Mouse (Mus musculus): Measurements from ENCODE around the gene Selenom. TPM values are rescaled to one million over a fixed set of nuclear protein-coding genes. Genes with fewer than 3 reads are reported as not detected.

Selenom gene
- polyA plus RNA-seq, 1 experiment = 243 TPM

- Histone ChIP-seq H3K4me3 (ENCODE audit: insufficient read depth, low read length) (no peak overlapping the region), H3K4me1 (ENCODE audit: control insufficient read depth, insufficient read depth, low read length) (no peaks in the 10 kb centered on the region), H3K27ac (ENCODE audit: insufficient read depth, low read length) (no peak overlapping the region)
- no peak for TF ChIP-seq POLR2A (IDR thresholded peaks at IDR 0.05; ENCODE audit: extremely low read depth, insufficient read depth, low read length)
- TF ChIP-seq CTCF (IDR thresholded peaks at IDR 0.05; ENCODE audit: extremely low read depth, insufficient read depth, low read length) = no peak
These were observed 12.7 kb downstream of the Selenom start for GRCm38 (mm10) chr11:3526979-3527738.

GRCm38 (mm10) chr11:3527766-3528165 lies 13.3 kb downstream of the Selenom start:
- H3K4me3 ChIP-seq (ENCODE audit: insufficient read depth, low read length) = no peak overlapping the region
- no peak for TF ChIP-seq POLR2A (IDR thresholded peaks at IDR 0.05; ENCODE audit: extremely low read depth, insufficient read depth, low read length)
- no peak for TF ChIP-seq CTCF (IDR thresholded peaks at IDR 0.05; ENCODE audit: extremely low read depth, insufficient read depth, low read length)
- no peak overlapping the region for H3K27ac ChIP-seq (ENCODE audit: insufficient read depth, low read length)
- H3K4me1 ChIP-seq (ENCODE audit: control insufficient read depth, insufficient read depth, low read length) = no peaks in the 10 kb centered on the region

- no peaks in the 10 kb centered on the region for H3K4me1 ChIP-seq (ENCODE audit: control insufficient read depth, insufficient read depth, low read length)
- H3K4me3 ChIP-seq (ENCODE audit: insufficient read depth, low read length) = no peak overlapping the region
- H3K27ac ChIP-seq (ENCODE audit: insufficient read depth, low read length) = no peak overlapping the region
- TF ChIP-seq CTCF (IDR thresholded peaks at IDR 0.05; ENCODE audit: extremely low read depth, insufficient read depth, low read length) (no peak), POLR2A (IDR thresholded peaks at IDR 0.05; ENCODE audit: extremely low read depth, insufficient read depth, low read length) (no peak)
These were observed 13.7 kb downstream of the Selenom start for GRCm38 (mm10) chr11:3528208-3528607.

GRCm38 (mm10) chr11:3529476-3530252 lies 15.2 kb downstream of the Selenom start:
- Histone ChIP-seq H3K4me3 (ENCODE audit: insufficient read depth, low read length) (no peak overlapping the region), H3K27ac (ENCODE audit: insufficient read depth, low read length) (no peak overlapping the region), H3K4me1 (ENCODE audit: control insufficient read depth, insufficient read depth, low read length) (no peaks in the 10 kb centered on the region)
- TF ChIP-seq POLR2A (IDR thresholded peaks at IDR 0.05; ENCODE audit: extremely low read depth, insufficient read depth, low read length) = no peak
- TF ChIP-seq CTCF (IDR thresholded peaks at IDR 0.05; ENCODE audit: extremely low read depth, insufficient read depth, low read length) = no peak

GRCm38 (mm10) chr11:3530731-3531130 lies 16.2 kb downstream of the Selenom start:
- no peak for TF ChIP-seq POLR2A (IDR thresholded peaks at IDR 0.05; ENCODE audit: extremely low read depth, insufficient read depth, low read length)
- no peak for TF ChIP-seq CTCF (IDR thresholded peaks at IDR 0.05; ENCODE audit: extremely low read depth, insufficient read depth, low read length)
- Histone ChIP-seq H3K4me3 (ENCODE audit: insufficient read depth, low read length) (no peak overlapping the region), H3K27ac (ENCODE audit: insufficient read depth, low read length) (no peak overlapping the region), H3K4me1 (ENCODE audit: control insufficient read depth, insufficient read depth, low read length) (no peaks in the 10 kb centered on the region)

GRCm38 (mm10) chr11:3531634-3532033 lies 17.1 kb downstream of the Selenom start:
- no peaks in the 10 kb centered on the region for H3K4me1 ChIP-seq (ENCODE audit: control insufficient read depth, insufficient read depth, low read length)
- TF ChIP-seq POLR2A (IDR thresholded peaks at IDR 0.05; ENCODE audit: extremely low read depth, insufficient read depth, low read length) (no peak), CTCF (IDR thresholded peaks at IDR 0.05; ENCODE audit: extremely low read depth, insufficient read depth, low read length) (peak; percentile 65)
- no peak overlapping the region for H3K4me3 ChIP-seq (ENCODE audit: insufficient read depth, low read length)
- H3K27ac ChIP-seq (ENCODE audit: insufficient read depth, low read length) = no peak overlapping the region

- TF ChIP-seq POLR2A (IDR thresholded peaks at IDR 0.05; ENCODE audit: extremely low read depth, insufficient read depth, low read length) = no peak
- TF ChIP-seq CTCF (IDR thresholded peaks at IDR 0.05; ENCODE audit: extremely low read depth, insufficient read depth, low read length) = no peak
These were observed 17.8 kb downstream of the Selenom start for GRCm38 (mm10) chr11:3532101-3532931.

GRCm38 (mm10) chr11:3533406-3533932 lies 19.0 kb downstream of the Selenom start:
- TF ChIP-seq POLR2A (IDR thresholded peaks at IDR 0.05; ENCODE audit: extremely low read depth, insufficient read depth, low read length) (no peak), CTCF (IDR thresholded peaks at IDR 0.05; ENCODE audit: extremely low read depth, insufficient read depth, low read length) (no peak)
- Histone ChIP-seq H3K4me1 (ENCODE audit: control insufficient read depth, insufficient read depth, low read length) (no peaks in the 10 kb centered on the region), H3K27ac (ENCODE audit: insufficient read depth, low read length) (no peak overlapping the region), H3K4me3 (ENCODE audit: insufficient read depth, low read length) (no peak overlapping the region)

More at GRCm38 (mm10) chr11:3532101-3532931, 17.8 kb downstream of the Selenom start:
- Histone ChIP-seq H3K27ac (ENCODE audit: insufficient read depth, low read length) (no peak overlapping the region), H3K4me1 (ENCODE audit: control insufficient read depth, insufficient read depth, low read length) (no peaks in the 10 kb centered on the region), H3K4me3 (ENCODE audit: insufficient read depth, low read length) (no peak overlapping the region)

GRCm38 (mm10) chr11:3534956-3535355 lies 20.5 kb downstream of the Selenom start:
- Histone ChIP-seq H3K4me3 (ENCODE audit: insufficient read depth, low read length) (no peak overlapping the region; the same call in 1 of the 2 replicates), H3K27ac (ENCODE audit: insufficient read depth, low read length) (no peak overlapping the region), H3K4me1 (ENCODE audit: control insufficient read depth, insufficient read depth, low read length) (no peaks in the 10 kb centered on the region)
- TF ChIP-seq POLR2A (IDR thresholded peaks at IDR 0.05; ENCODE audit: extremely low read depth, insufficient read depth, low read length) (no peak), CTCF (IDR thresholded peaks at IDR 0.05; ENCODE audit: extremely low read depth, insufficient read depth, low read length) (no peak)
